Mouse (Mus musculus) naive thymus-derived CD4-positive, alpha-beta T cell, adult 2 months (primary cell): Measurements from ENCODE around the gene Slc35f6.
"Not testable (repeated sequence)": the region's sequence is repeated elsewhere in the genome, so short reads cannot be mapped to it uniquely, and the experiment has no call there.

Source experiments
- DNase-seq: peaks from one replicate; pipeline ENCODE4 v3.0.0-alpha.2; 2011; ENCODE audit warnings: low read depth

Gene Slc35f6

GRCm38 (mm10) chr5:30660278-30660677 is 12.5 kb downstream of the Slc35f6 start:
- no peak for DNase-seq

DNA sequence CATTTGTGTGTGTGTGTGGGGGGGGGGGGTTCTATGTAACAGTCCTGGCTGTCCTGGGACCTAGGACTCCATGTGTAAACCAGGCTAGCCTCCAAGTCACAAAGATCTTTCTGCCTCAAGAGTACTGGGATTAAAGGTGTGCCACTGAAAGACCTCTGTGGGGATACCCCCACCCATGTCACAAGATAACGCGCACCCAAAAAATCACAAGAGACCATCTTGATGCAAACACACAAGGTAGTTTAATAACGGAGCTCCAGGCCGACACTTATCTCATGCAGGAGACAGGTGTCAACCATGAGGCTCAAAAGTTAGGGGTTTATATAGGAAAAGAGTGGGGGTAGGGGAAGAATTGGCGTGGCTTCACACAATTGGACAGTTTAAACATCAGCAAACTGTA is 13.1 kb downstream of the Slc35f6 start:
- DNase-seq: no peak

DNA sequence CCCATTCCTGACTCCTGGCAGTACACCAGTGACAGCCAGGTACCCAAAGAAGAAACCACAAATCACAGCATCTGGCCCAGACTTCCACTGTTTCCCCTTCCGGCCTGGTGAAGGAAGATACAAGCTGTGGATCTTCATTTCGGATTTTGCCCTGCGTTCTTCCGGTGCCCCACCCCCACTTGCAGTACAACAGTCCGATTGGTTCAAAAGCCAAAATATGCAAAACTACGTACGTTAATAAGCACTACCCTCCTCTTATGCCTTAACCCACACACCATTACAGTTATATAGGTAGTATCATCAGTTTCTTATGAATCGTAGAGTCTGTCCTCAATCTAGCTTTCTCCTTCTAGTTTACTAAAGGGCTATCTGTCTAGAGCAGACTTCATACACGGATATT is 17.6 kb downstream of the Slc35f6 start:
- no peak for DNase-seq

- no peak for DNase-seq
Observed at GRCm38 (mm10) chr5:30665968-30666367, 18.2 kb downstream of the Slc35f6 start.

DNA sequence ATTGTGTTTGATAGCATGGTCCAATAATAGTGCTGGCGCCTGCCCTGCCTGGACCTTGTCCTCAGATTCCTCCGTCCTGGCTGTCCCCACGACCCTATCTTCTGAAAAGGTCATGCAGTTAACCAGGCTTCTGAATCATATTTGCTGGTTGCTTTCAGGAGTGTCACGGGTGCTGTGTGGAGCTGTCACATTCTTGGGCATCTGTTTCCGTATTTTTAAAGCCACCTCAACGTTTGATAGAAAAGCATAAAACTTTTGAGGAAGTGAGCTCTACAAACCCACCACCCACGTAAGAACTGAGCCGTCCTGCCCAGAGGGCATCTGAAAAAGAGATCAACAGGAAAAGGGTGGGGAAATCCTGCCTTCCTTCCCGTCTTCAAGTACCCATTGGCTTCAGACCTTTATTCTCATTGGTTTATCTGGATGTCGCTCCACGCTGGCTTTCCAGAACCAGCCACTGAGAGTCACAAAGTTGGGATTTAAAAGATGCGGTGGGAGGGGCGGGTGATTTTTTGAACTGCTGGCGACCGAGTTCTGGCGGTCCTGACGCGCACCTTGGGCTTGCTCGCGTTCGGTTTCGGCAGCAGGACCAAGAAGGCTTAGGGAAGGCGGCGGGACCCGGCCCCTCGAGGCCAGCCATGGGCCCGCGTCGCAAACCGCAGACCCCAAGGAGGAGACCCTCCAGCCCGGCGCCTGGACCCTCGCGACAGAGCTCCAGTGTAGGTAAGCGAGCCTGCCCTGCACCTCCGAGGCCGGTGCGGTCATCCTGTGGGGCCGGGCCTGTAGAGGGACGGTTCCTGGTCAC is 18.9 kb downstream of the Slc35f6 start, which contains the start of gene Cenpa:
TSS of gene Cenpa (plus strand) at position 387 of the 805 bp plus-strand sequence.
- DNase-seq: peak; percentile 95

- no peak for DNase-seq
Observed at GRCm38 (mm10) chr5:30667215-30667614, 19.5 kb downstream of the Slc35f6 start.

GRCm38 (mm10) chr5:30667686-30668085 is 20.0 kb downstream of the Slc35f6 start:
- peak; percentile 20 for DNase-seq

DNA sequence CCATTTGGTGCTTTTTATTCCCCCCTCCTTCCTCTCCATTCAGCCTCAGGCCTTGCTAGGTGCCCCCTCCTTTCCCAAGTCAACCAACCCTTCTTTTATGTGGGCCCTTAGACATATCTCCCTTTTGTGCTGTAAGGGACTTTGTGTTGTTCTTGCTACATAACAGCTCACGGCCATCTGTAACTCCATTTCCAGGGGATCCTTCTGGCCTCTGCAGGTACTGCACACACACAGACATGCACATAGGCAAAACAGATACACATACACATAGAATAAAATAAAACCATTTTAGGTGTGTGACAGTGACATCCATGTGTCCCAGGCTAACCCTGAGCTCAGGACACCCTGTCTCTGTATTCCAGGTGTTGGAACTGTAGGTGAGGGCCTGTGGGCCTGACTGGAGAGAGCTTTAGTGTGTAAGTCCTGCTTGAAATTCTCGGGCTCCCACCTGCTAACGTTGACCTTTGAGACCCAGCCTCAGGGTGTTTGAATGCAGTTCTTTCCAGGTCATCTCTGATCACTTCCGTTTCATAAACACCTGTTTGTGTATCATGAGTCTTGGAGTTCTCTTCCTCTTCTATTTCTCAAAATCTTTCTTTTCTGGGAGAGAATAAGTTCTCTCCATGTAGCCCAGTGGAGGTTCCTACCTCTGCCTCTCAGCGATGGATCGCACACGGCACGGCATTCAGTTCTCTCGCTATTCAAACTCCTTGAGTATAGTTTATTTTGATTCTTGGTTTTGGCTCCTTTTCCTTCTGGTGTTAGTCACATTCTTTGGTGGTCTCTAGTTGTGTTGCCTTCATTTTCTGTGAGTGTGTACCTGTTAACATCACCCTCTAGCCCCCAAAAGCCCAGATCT is 21.1 kb downstream of the Slc35f6 start:
- peak; percentile 28 for DNase-seq

GRCm38 (mm10) chr5:30669496-30669830 is 21.7 kb downstream of the Slc35f6 start:
- DNase-seq: no peak

- no peak for DNase-seq
Observed at GRCm38 (mm10) chr5:30670091-30670490, 22.4 kb downstream of the Slc35f6 start.

DNA sequence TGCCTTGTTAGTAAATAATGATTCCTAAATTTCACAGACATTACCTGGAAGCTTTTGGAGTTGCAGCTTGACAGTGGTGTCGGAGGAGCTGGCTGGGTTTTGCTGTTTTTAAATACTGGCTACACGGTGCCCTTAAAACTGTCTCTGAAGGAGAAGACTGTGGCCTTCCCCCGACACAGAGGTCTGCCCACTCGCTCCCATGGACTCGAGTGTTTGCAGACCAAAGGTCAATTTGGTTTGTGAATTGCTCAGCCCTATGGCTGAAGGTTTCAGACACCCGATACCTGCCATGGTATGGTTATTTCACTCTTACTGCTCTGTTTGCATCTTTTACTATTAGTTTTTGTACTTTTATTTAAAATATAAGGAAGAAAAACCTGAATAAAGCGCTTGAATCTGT is 26.3 kb downstream of the Slc35f6 start:
- no peak for DNase-seq

GRCm38 (mm10) chr5:30676800-30677199 is 29.1 kb downstream of the Slc35f6 start:
- no peak for DNase-seq

GRCm38 (mm10) chr5:30678069-30678468 is 30.3 kb downstream of the Slc35f6 start:
- DNase-seq: not testable (repeated sequence)

DNA sequence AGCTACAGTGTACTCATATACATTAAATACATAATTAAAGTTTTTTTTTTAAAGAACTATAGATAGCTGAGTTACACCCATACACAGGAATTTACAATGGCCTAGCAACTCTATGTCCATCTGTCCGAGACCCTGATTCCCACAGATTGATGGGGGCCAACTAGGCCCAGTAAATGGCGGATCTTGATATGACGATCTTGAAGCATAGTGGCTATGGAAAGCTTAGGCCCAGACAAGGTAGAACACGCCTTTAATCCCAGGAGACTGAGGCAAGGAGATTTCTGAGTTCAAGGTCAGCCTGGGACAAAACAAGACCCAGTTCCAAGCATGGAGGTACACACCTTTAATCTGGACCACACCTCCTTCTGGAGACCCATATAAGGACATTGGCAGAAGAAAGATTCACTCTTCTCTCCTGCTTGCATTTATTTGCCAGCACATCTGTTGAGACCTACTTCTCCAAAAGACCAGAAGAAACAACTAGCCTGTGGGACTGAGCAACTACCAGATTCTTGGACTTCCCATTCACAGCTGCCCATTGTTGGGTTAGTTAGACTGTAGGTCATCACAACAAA is 31.1 kb downstream of the Slc35f6 start:
- no peak for DNase-seq

DNA sequence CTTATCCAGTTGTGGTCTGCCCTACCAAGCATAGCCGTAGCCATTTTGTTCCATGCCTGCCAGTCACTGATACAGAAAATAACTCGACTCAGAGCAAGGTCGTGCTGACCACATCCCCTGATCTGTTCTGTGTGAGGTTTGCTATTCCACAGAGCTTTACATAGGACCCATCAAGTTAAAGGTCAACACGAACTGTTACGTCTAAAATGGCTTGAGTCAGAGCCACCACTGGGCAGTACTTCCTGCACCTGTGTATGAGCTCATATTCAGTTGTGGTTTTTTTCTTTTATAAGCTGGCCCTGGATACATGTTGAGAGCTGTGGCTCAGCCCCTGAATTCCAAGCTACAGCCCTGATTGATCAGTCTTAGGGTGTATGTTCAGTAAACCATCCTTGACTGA is 31.9 kb downstream of the Slc35f6 start:
- DNase-seq: no peak

GRCm38 (mm10) chr5:30681970-30682369 is 34.2 kb downstream of the Slc35f6 start:
- DNase-seq: no peak

- DNase-seq: peak; percentile 46
Observed at GRCm38 (mm10) chr5:30682967-30683600, 35.4 kb downstream of the Slc35f6 start.

GRCm38 (mm10) chr5:30683993-30684392 is 36.3 kb downstream of the Slc35f6 start:
- peak; percentile 28 for DNase-seq

DNA sequence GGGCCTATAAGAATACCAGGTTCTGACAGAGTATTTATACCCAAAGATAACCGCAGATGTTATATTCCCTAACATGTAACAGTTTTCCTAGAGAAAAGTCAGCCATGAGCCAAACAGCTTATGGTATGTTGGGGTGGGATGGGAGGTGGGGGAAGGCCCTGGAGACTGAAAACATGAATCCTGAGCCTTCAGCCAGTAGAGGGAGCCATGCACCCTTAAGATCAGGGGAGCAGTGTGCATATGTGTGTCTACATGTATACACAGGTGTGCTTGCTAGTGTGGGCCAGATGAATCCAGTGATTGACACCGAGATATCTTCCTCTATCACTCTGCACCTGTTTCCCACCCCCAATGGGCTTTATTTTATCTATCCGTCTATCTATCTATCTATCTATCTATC is 39.0 kb downstream of the Slc35f6 start:
- DNase-seq: peak; percentile 28

GRCm38 (mm10) chr5:30700361-30701000 is 52.7 kb downstream of the Slc35f6 start:
- DNase-seq: no peak

GRCm38 (mm10) chr5:30701373-30701772 is 53.6 kb downstream of the Slc35f6 start:
- DNase-seq: not testable (repeated sequence)

GRCm38 (mm10) chr5:30701866-30702265 is 54.1 kb downstream of the Slc35f6 start:
- DNase-seq: no peak
